Mouse (Mus musculus): ENCODE data around the gene Nup62cl. TPM values are rescaled to one million over a fixed set of nuclear protein-coding genes. Genes with fewer than 3 reads are reported as not detected.

The Nup62cl gene
- polyA plus RNA-seq (2012; rRNA removed) = 4.3 and 5.1 TPM in 2 replicates

GRCm38 (mm10) chrX:140062135-140062975 is at the start of gene Nup62cl, which contains the start of gene Pih1h3b:
Gene Nup62cl, minus strand, starts transcription at chrX:140062712.
Gene Pih1h3b, plus strand, starts transcription at chrX:140062879.

GRCm38 (mm10) chrX:139997740-139998690 is 64.5 kb downstream of the Nup62cl start, which contains the start of gene Rbm41:
Gene Rbm41, minus strand, starts transcription at chrX:139998595.

Other genes starting within 250 kb of the Nup62cl start
- gene Morc4, start 191.0 kb downstream of the Nup62cl start, polyA plus RNA-seq (2012; rRNA removed) = 42.4 and 59.0 TPM in 2 replicates
- gene Rbm41, start 64.1 kb downstream of the Nup62cl start, polyA plus RNA-seq (2012; rRNA removed) = 1.0 and 1.1 TPM in 2 replicates
- gene Pih1h3b, start 167 bp upstream of the Nup62cl start, polyA plus RNA-seq (2012; rRNA removed) = not detected in 2 replicates